Mouse (Mus musculus) olfactory bulb, adult 2 months (tissue): Measurements from ENCODE around the gene D17Wsu92e.

Experiments used
- CTCF ChIP-seq: fragments of 200-500 bp; IDR thresholded peaks from 2 replicates; pipeline ENCODE4 v1.5.1; 2012; ENCODE audit warnings: low read depth, mild to moderate bottlenecking, low read length, moderate library complexity; ENCODE audit not compliant: insufficient read depth
- POLR2A ChIP-seq: fragments of 200-500 bp; IDR thresholded peaks from 2 replicates; pipeline ENCODE4 v1.6.1; 2012; ENCODE audit warnings: mild to moderate bottlenecking, low read depth, low read length, moderate library complexity; ENCODE audit not compliant: insufficient read depth

DNA sequence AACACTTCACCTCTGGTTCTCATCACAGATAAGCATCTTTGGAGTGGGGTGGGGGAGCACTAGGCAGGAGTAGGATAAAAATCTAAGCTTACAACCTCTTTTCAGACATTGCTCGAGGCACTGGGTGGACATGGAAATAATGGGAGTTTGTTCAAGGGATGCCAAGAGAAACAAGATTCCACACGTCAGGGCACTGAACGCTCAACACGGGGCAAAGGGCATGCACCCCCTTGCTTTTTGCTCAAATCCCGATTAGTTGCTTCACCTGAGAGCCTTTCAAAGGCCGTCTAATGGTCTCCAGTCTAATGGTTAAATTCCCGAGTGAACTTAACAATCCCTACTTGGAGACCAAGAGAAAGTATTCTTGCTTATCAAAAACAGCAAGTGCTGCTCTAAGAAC, 1.4 kb downstream of the D17Wsu92e start:
- TF ChIP-seq POLR2A (no peak), CTCF (no peak)
